8 mouse cellular contexts compared by ENCODE assay signal in genomic region chr15:103365471-103366375, GRCm38 (mm10). TPM values are rescaled to one million over a fixed set of nuclear protein-coding genes. Genes with fewer than 3 reads are reported as not detected.
A peak's percentile ranks its signal among the peaks of the same experiment; 100 is the strongest.
DNase-seq lines count a peak whose midpoint lies in the region; ATAC-seq and TF ChIP-seq lines count a peak whose summit lies in the region.

No protein-coding gene starts in this region.

- WGBS in intestine, postnatal 0 days, result 4% methylated on average over 51 of the region's 51 CpGs
- 3% methylated on average over 50 of the region's 51 CpGs for WGBS in lung, postnatal 0 days
- under 1% methylated on average over 50 of the region's 51 CpGs for WGBS in stomach, embryonic 15.5 days

- ATAC-seq in CD4-positive, CD25-positive, alpha-beta regulatory T cell, adult 4 months, result peak; percentile 79
- ATAC-seq in granulocyte monocyte progenitor cell, adult 5-6 weeks (replicated peaks; ENCODE audit: poor library complexity, severe bottlenecking), result peak; percentile 20
- ATAC-seq in intestine, postnatal 0 days, result peak; percentile 13; the same call in 1 of the 2 replicates
- ATAC-seq in lung, postnatal 0 days, result peak; percentile 28
- peak; percentile 37; the same call in 1 of the 2 replicates for ATAC-seq in stomach, embryonic 15.5 days (ENCODE audit: insufficient read depth, low FRiP score, low read depth)

- no peak for TF ChIP-seq CTCF in intestine, postnatal 0 days (IDR thresholded peaks at IDR 0.05; ENCODE audit: low read depth)
- no peak for TF ChIP-seq CTCF in lung, postnatal 0 days (IDR thresholded peaks at IDR 0.05)

- peak; percentile 69 for DNase-seq in adrenal gland, postnatal 14 days
- DNase-seq in lung, postnatal 0 days (ENCODE audit: low spot score), result peak; percentile 54
- no peak for DNase-seq in Muller cell, postnatal 12 days (ENCODE audit: inconsistent ontology term)
- no peak for DNase-seq in layer of hippocampus, postnatal 14 days (ENCODE audit: low spot score in 2 of 2)

- H3K4me3 ChIP-seq in intestine, postnatal 0 days (ENCODE audit: low read depth, low read length), result peak overlapping the region; percentile 73
- H3K4me3 ChIP-seq in lung, postnatal 0 days (ENCODE audit: low read depth, low read length), result peak overlapping the region; percentile 81
- H3K4me3 ChIP-seq in stomach, embryonic 15.5 days (replicated peaks), result peak overlapping the region; percentile 89

- no peaks in the 10 kb centered on the region for H3K36me3 ChIP-seq in intestine, postnatal 0 days (ENCODE audit: control insufficient read depth, insufficient read depth)
- no peaks in the 10 kb centered on the region for H3K36me3 ChIP-seq in lung, postnatal 0 days (ENCODE audit: insufficient read depth, low read length)
- H3K36me3 ChIP-seq in stomach, embryonic 15.5 days, result no peaks in the 10 kb centered on the region

- H3K9ac ChIP-seq in intestine, postnatal 0 days (ENCODE audit: low read depth, low read length), result peak overlapping the region; percentile 76
- peak overlapping the region; percentile 94 for H3K9ac ChIP-seq in lung, postnatal 0 days (replicated peaks; ENCODE audit: low read depth)
- peak overlapping the region; percentile 88 for H3K9ac ChIP-seq in stomach, embryonic 15.5 days

- peak overlapping the region; percentile 82 for H3K27ac ChIP-seq in intestine, postnatal 0 days (ENCODE audit: low read depth, low read length)
- peak overlapping the region; percentile 81 for H3K27ac ChIP-seq in lung, postnatal 0 days (ENCODE audit: low read length)
- peak overlapping the region; percentile 93 for H3K27ac ChIP-seq in stomach, embryonic 15.5 days

- H3K9me3 ChIP-seq in intestine, postnatal 0 days (ENCODE audit: control insufficient read depth), result no peaks in the 10 kb centered on the region
- H3K9me3 ChIP-seq in lung, postnatal 0 days (ENCODE audit: low read length), result no peaks in the 10 kb centered on the region
- H3K9me3 ChIP-seq in stomach, embryonic 15.5 days, result no peaks in the 10 kb centered on the region

- no peak for TF ChIP-seq EP300 in lung, postnatal 0 days (IDR thresholded peaks at IDR 0.05)

- H3K4me1 ChIP-seq in intestine, postnatal 0 days (replicated peaks; ENCODE audit: control insufficient read depth, insufficient read depth, low read length), result no peaks in the 10 kb centered on the region
- peaks cover 3% of the 10 kb centered on the region; the same call in 1 of the 2 replicates for H3K4me1 ChIP-seq in lung, postnatal 0 days (ENCODE audit: insufficient read depth, low read depth, low read length)
- peaks cover 28% of the 10 kb centered on the region for H3K4me1 ChIP-seq in stomach, embryonic 15.5 days

- H3K4me2 ChIP-seq in intestine, postnatal 0 days (replicated peaks; ENCODE audit: low read depth), result peak overlapping the region; percentile 91
- H3K4me2 ChIP-seq in lung, postnatal 0 days (replicated peaks; ENCODE audit: low read depth, low read length), result peak overlapping the region; percentile 90
- H3K4me2 ChIP-seq in stomach, embryonic 15.5 days, result peak overlapping the region; percentile 89

- no peaks in the 10 kb centered on the region; the same call in 1 of the 2 replicates for H3K27me3 ChIP-seq in intestine, postnatal 0 days (replicated peaks; ENCODE audit: control insufficient read depth, insufficient read depth, low read length)
- no peaks in the 10 kb centered on the region for H3K27me3 ChIP-seq in lung, postnatal 0 days (replicated peaks; ENCODE audit: insufficient read depth, low read length)
- H3K27me3 ChIP-seq in stomach, embryonic 15.5 days (replicated peaks), result no peaks in the 10 kb centered on the region

RNA-seq across cellular contexts. Expression of gene Itga5, which starts 0.8 kb away (rescaled TPM):
- polyA plus RNA-seq in CD4-positive, CD25-positive, alpha-beta regulatory T cell, adult 4 months (2017; shearing (Covaris generic)), result 1 to 10 TPM; 1.9 to 3.8 TPM
- 34.9 and 37.7 TPM in 2 replicates for total RNA-seq in adrenal gland, postnatal 14 days (2021)
- total RNA-seq in granulocyte monocyte progenitor cell, adult 5-6 weeks (2014; fragmentation: Nextera tagmentation), result 24.7 and 29.8 TPM in 2 replicates
- 5.0 and 12.7 TPM in 2 replicates for total RNA-seq in granulocyte monocyte progenitor cell, adult 5-6 weeks (2017)
- polyA plus RNA-seq in intestine, postnatal 0 days (2015; fragmentation: Nextera tagmentation; extraction: Ambion mirVana), result 25.0 and 25.8 TPM in 2 replicates
- polyA plus RNA-seq in lung, postnatal 0 days (2015; fragmentation: Nextera tagmentation; extraction: Ambion mirVana), result 30.0 and 31.2 TPM in 2 replicates
- polyA plus RNA-seq in stomach, embryonic 15.5 days (2015; fragmentation: Nextera tagmentation; extraction: Ambion mirVana), result 48.3 and 53.4 TPM in 2 replicates
- total RNA-seq in layer of hippocampus, postnatal 14 days (2021), result 1 to 10 TPM; 3.4 to 5.8 TPM

RNA-seq across cellular contexts. Expression of gene Zfp385a, which starts 25.8 kb away (rescaled TPM):
- polyA plus RNA-seq in CD4-positive, CD25-positive, alpha-beta regulatory T cell, adult 4 months (2017; shearing (Covaris generic)), result not detected
- total RNA-seq in adrenal gland, postnatal 14 days (2021), result 18.7 and 19.9 TPM in 2 replicates
- total RNA-seq in granulocyte monocyte progenitor cell, adult 5-6 weeks (2014; fragmentation: Nextera tagmentation), result 17.5 and 24.9 TPM in 2 replicates
- 1.8 and 2.7 TPM in 2 replicates for total RNA-seq in granulocyte monocyte progenitor cell, adult 5-6 weeks (2017)
- polyA plus RNA-seq in intestine, postnatal 0 days (2015; fragmentation: Nextera tagmentation; extraction: Ambion mirVana), result 2.9 and 3.1 TPM in 2 replicates
- 5.0 and 6.5 TPM in 2 replicates for polyA plus RNA-seq in lung, postnatal 0 days (2015; fragmentation: Nextera tagmentation; extraction: Ambion mirVana)
- polyA plus RNA-seq in stomach, embryonic 15.5 days (2015; fragmentation: Nextera tagmentation; extraction: Ambion mirVana), result 8.2 and 9.3 TPM in 2 replicates
- 10 to 100 TPM; 43.2 to 44.4 TPM for total RNA-seq in layer of hippocampus, postnatal 14 days (2021)

RNA-seq across cellular contexts. Expression of gene Gpr84, which starts 55.3 kb away (rescaled TPM):
- polyA plus RNA-seq in CD4-positive, CD25-positive, alpha-beta regulatory T cell, adult 4 months (2017; shearing (Covaris generic)), result not detected
- total RNA-seq in adrenal gland, postnatal 14 days (2021), result not detected in 2 replicates
- total RNA-seq in granulocyte monocyte progenitor cell, adult 5-6 weeks (2014; fragmentation: Nextera tagmentation), result 0.77 and 1.0 TPM in 2 replicates
- 0.77 and 1.1 TPM in 2 replicates for total RNA-seq in granulocyte monocyte progenitor cell, adult 5-6 weeks (2017)
- polyA plus RNA-seq in intestine, postnatal 0 days (2015; fragmentation: Nextera tagmentation; extraction: Ambion mirVana), result not detected in 2 replicates
- polyA plus RNA-seq in lung, postnatal 0 days (2015; fragmentation: Nextera tagmentation; extraction: Ambion mirVana), result 0.67 and 2.2 TPM in 2 replicates
- 0.46 and 0.53 TPM in 2 replicates for polyA plus RNA-seq in stomach, embryonic 15.5 days (2015; fragmentation: Nextera tagmentation; extraction: Ambion mirVana)
- total RNA-seq in layer of hippocampus, postnatal 14 days (2021), result under 1 TPM; 0.74 to 0.81 TPM

Comparison
In these comparisons a context has a peak if more than half of its experiments do, and no peak if none do; other contexts are left out.
1. ATAC-seq: peak in every context shown above with its lines; median percentile 79 in CD4-positive, CD25-positive, alpha-beta regulatory T cell, adult 4 months; 37 in stomach, embryonic 15.5 days; 28 in lung, postnatal 0 days; 20 in granulocyte monocyte progenitor cell, adult 5-6 weeks; 13 in intestine, postnatal 0 days.
2. DNase-seq: peak in adrenal gland, postnatal 14 days (single experiment) and lung, postnatal 0 days (single experiment); none in Muller cell, postnatal 12 days (single experiment) and layer of hippocampus, postnatal 14 days (0 of 2).
3. Peak in every context shown above with its lines, with median percentiles within 50 percentile points of each other: H3K27ac ChIP-seq, H3K4me2 ChIP-seq, H3K4me3 ChIP-seq and H3K9ac ChIP-seq.